In the genomic region with DNA sequence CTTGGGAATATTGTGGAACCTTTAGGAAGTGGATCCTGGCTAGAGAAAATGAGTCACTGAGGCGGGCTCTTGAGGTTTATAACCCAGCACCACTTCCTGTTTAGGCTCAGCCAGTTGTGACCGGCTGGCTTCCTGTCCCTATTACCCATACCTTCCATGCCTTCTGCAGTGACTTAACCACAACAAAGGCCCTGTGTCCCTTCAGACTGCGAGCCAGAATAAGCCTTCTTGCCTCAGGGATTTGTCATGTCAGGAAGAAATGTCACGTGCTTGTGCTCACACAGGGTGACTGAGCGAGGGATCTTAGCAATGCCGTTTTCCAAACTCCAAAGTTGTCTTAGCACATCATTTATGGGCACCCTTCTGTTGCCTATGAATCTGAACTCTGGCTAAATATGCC, we compare ENCODE assay signal across 17 mouse cellular contexts.
DNase-seq lines count a peak whose midpoint lies in the region; ATAC-seq lines count a peak whose summit lies in the region.
"Had no signal": no experiment of that assay in that cellular context is flagged by ENCODE, and none has a peak within 500 bp of the region (broad histone marks: within the 10 kb centered on the region; RNA-seq: fewer than 3 reads in every experiment).

No protein-coding gene starts in this region.

- DNase-seq in 3T3-L1 (ENCODE audit: low read depth, low spot score) = peak; percentile 50
- DNase-seq in A20 (ENCODE audit: low read depth, low spot score) = peak; percentile 32
- DNase-seq in T-cell, adult 2 months (ENCODE audit: low spot score) = peak; percentile 20
- DNase-seq in ovary, postnatal 14 days (ENCODE audit: low spot score) = no peak
- DNase-seq in left cerebral cortex, postnatal 10 days (ENCODE audit: extremely low spot score in 1 of 2, low spot score in 2 of 2) = no peak
- DNase-seq in yolk sac, embryonic 10.5 days (ENCODE audit: low spot score) = no peak
- no peak for DNase-seq in adrenal gland, postnatal 10 days
- DNase-seq: cerebellum, adult 9-10 months; gastrocnemius, postnatal 10 days; heart, adult 2 months; heart, postnatal 4 days; lung, adult 2 months; lung, postnatal 4 days; thymus, postnatal 4 days had no signal

- peak; percentile 25; the same call in 1 of the 2 replicates for ATAC-seq in megakaryocyte progenitor cell, adult 5-6 weeks (replicated peaks; ENCODE audit: poor library complexity)
- ATAC-seq: intestine, embryonic 16.5 days; liver, embryonic 12.5 days had no signal

- intact Hi-C loops in left cerebral cortex, postnatal 10 days (cut with DNase I) = no loop called here

Comparison
In these comparisons a context has a peak if more than half of its experiments do, and no peak if none do; other contexts are left out.
1. DNase-seq: peak in 3T3-L1 (single experiment), A20 (single experiment) and T-cell, adult 2 months (single experiment); none in ovary, postnatal 14 days (single experiment), left cerebral cortex, postnatal 10 days (0 of 2), yolk sac, embryonic 10.5 days (single experiment) and adrenal gland, postnatal 10 days (single experiment).